In genomic region chr9:13681581-13682038, GRCm38 (mm10) we compare ENCODE assay signal across 8 mouse cellular contexts.
DNase-seq lines count a peak whose midpoint lies in the region; ATAC-seq lines count a peak whose summit lies in the region.

No protein-coding gene starts in this region.

- no peak overlapping the region; the same call in 1 of the 2 replicates for H3K9ac ChIP-seq in embryonic facial prominence, embryonic 11.5 days (replicated peaks; ENCODE audit: low read length)
- H3K9ac ChIP-seq in heart, embryonic 11.5 days (ENCODE audit: low read depth, low read length), result no peak overlapping the region
- H3K9ac ChIP-seq in kidney, embryonic 15.5 days, result no peak overlapping the region
- H3K9ac ChIP-seq in limb, embryonic 12.5 days (replicated peaks), result 0 out of 2 replicates have a peak overlapping the region, but pooled peaks have one; percentile 12
- H3K9ac ChIP-seq in midbrain, embryonic 12.5 days (replicated peaks), result no peak overlapping the region

- no peak overlapping the region for H3K4me3 ChIP-seq in embryonic facial prominence, embryonic 11.5 days (ENCODE audit: low read depth, low read length)
- no peak overlapping the region for H3K4me3 ChIP-seq in heart, embryonic 11.5 days (ENCODE audit: low read depth, low read length)
- H3K4me3 ChIP-seq in kidney, embryonic 15.5 days (replicated peaks), result no peak overlapping the region
- H3K4me3 ChIP-seq in limb, embryonic 12.5 days (replicated peaks), result no peak overlapping the region
- no peak overlapping the region for H3K4me3 ChIP-seq in midbrain, embryonic 12.5 days

- H3K4me2 ChIP-seq in embryonic facial prominence, embryonic 11.5 days (ENCODE audit: low read depth, low read length), result no peak overlapping the region
- H3K4me2 ChIP-seq in heart, embryonic 11.5 days, result peak overlapping the region; percentile 43
- peak overlapping the region; percentile 22; the same call in 1 of the 2 replicates for H3K4me2 ChIP-seq in kidney, embryonic 15.5 days
- H3K4me2 ChIP-seq in limb, embryonic 12.5 days, result peak overlapping the region; percentile 43
- H3K4me2 ChIP-seq in midbrain, embryonic 12.5 days (replicated peaks), result 0 out of 2 replicates have a peak overlapping the region, but pooled peaks have one; percentile 13

- 11% methylated on average over 8 of the region's 8 CpGs for WGBS in embryonic facial prominence, embryonic 11.5 days
- 12% methylated on average over 8 of the region's 8 CpGs for WGBS in heart, embryonic 11.5 days (ENCODE audit: insufficient replicate concordance)
- WGBS in kidney, embryonic 15.5 days, result 6% methylated on average over 8 of the region's 8 CpGs
- WGBS in limb, embryonic 12.5 days, result 7% methylated on average over 8 of the region's 8 CpGs
- 30% methylated on average over 8 of the region's 8 CpGs for WGBS in midbrain, embryonic 12.5 days

- H3K4me1 ChIP-seq in embryonic facial prominence, embryonic 11.5 days (ENCODE audit: control insufficient read depth, insufficient read depth, low read length), result no peaks in the 10 kb centered on the region
- 0 out of 2 replicates have a peak, but pooled peaks cover 5% of the 10 kb centered on the region for H3K4me1 ChIP-seq in heart, embryonic 11.5 days (ENCODE audit: control insufficient read depth, insufficient read depth, low read length)
- peaks cover 17% of the 10 kb centered on the region for H3K4me1 ChIP-seq in kidney, embryonic 15.5 days
- peaks cover 6% of the 10 kb centered on the region for H3K4me1 ChIP-seq in limb, embryonic 12.5 days (replicated peaks)
- peaks cover 6% of the 10 kb centered on the region; the same call in 1 of the 2 replicates for H3K4me1 ChIP-seq in midbrain, embryonic 12.5 days

- H3K27me3 ChIP-seq in embryonic facial prominence, embryonic 11.5 days (ENCODE audit: control insufficient read depth, insufficient read depth, low read length), result no peaks in the 10 kb centered on the region
- H3K27me3 ChIP-seq in heart, embryonic 11.5 days (ENCODE audit: control insufficient read depth, insufficient read depth, low read length), result no peaks in the 10 kb centered on the region
- H3K27me3 ChIP-seq in kidney, embryonic 15.5 days, result no peaks in the 10 kb centered on the region
- H3K27me3 ChIP-seq in limb, embryonic 12.5 days, result no peaks in the 10 kb centered on the region
- H3K27me3 ChIP-seq in midbrain, embryonic 12.5 days, result no peaks in the 10 kb centered on the region

- H3K36me3 ChIP-seq in embryonic facial prominence, embryonic 11.5 days (replicated peaks; ENCODE audit: control insufficient read depth, insufficient read depth, low read depth, low read length), result no peaks in the 10 kb centered on the region
- H3K36me3 ChIP-seq in heart, embryonic 11.5 days (ENCODE audit: control insufficient read depth, insufficient read depth, low read length), result no peaks in the 10 kb centered on the region
- H3K36me3 ChIP-seq in kidney, embryonic 15.5 days, result no peaks in the 10 kb centered on the region
- H3K36me3 ChIP-seq in limb, embryonic 12.5 days, result no peaks in the 10 kb centered on the region
- H3K36me3 ChIP-seq in midbrain, embryonic 12.5 days, result no peaks in the 10 kb centered on the region

- H3K27ac ChIP-seq in embryonic facial prominence, embryonic 11.5 days (replicated peaks; ENCODE audit: low read depth, low read length), result no peak overlapping the region; the same call in 1 of the 2 replicates
- no peak overlapping the region; the same call in 1 of the 2 replicates for H3K27ac ChIP-seq in heart, embryonic 11.5 days (ENCODE audit: low read depth, low read length)
- H3K27ac ChIP-seq in kidney, embryonic 15.5 days, result peak overlapping the region; percentile 66
- H3K27ac ChIP-seq in limb, embryonic 12.5 days, result peak overlapping the region; percentile 79
- no peak overlapping the region; the same call in 1 of the 2 replicates for H3K27ac ChIP-seq in midbrain, embryonic 12.5 days (replicated peaks)

- peak; percentile 65 for ATAC-seq in embryonic facial prominence, embryonic 11.5 days (replicated peaks; ENCODE audit: insufficient number of reproducible peaks, low FRiP score, low TSS enrichment, low read depth)
- peak; percentile 35; the same call in 1 of the 2 replicates for ATAC-seq in heart, embryonic 11.5 days (replicated peaks; ENCODE audit: insufficient number of reproducible peaks, low FRiP score, low TSS enrichment)
- peak; percentile 94 for ATAC-seq in kidney, embryonic 15.5 days (replicated peaks; ENCODE audit: low FRiP score)
- ATAC-seq in limb, embryonic 12.5 days (ENCODE audit: insufficient number of reproducible peaks, insufficient read depth, low FRiP score, low TSS enrichment, low read depth), result 0 out of 2 replicates have a peak, but pooled peaks have one; percentile 37
- peak; percentile 77 for ATAC-seq in midbrain, embryonic 12.5 days (ENCODE audit: low FRiP score, low read depth)

- H3K9me3 ChIP-seq in embryonic facial prominence, embryonic 11.5 days (replicated peaks; ENCODE audit: control insufficient read depth, low read length), result no peaks in the 10 kb centered on the region
- no peaks in the 10 kb centered on the region for H3K9me3 ChIP-seq in heart, embryonic 11.5 days (replicated peaks; ENCODE audit: control insufficient read depth, low read length)
- no peaks in the 10 kb centered on the region for H3K9me3 ChIP-seq in kidney, embryonic 15.5 days (replicated peaks)
- H3K9me3 ChIP-seq in limb, embryonic 12.5 days, result no peaks in the 10 kb centered on the region
- no peaks in the 10 kb centered on the region for H3K9me3 ChIP-seq in midbrain, embryonic 12.5 days

- peak; percentile 25 for DNase-seq in adrenal gland, adult 2 months
- no peak for DNase-seq in adrenal gland, adult 18-20 months (ENCODE audit: low spot score in 2 of 2)
- DNase-seq in embryonic facial prominence, embryonic 11.5 days (ENCODE audit: low spot score), result peak; percentile 73
- DNase-seq in thymus, postnatal 0 days (ENCODE audit: low spot score), result no peak

Comparison
In these comparisons a context has a peak if more than half of its experiments do, and no peak if none do; other contexts are left out.
1. DNase-seq: peak in adrenal gland, adult 2 months (single experiment) and embryonic facial prominence, embryonic 11.5 days (single experiment); none in adrenal gland, adult 18-20 months (0 of 2) and thymus, postnatal 0 days (single experiment).
2. ATAC-seq: peak in every context shown above with its lines; median percentile 94 in kidney, embryonic 15.5 days; 77 in midbrain, embryonic 12.5 days; 65 in embryonic facial prominence, embryonic 11.5 days; 37 in limb, embryonic 12.5 days; 35 in heart, embryonic 11.5 days.
3. H3K27ac ChIP-seq: peak in kidney, embryonic 15.5 days (single experiment) and limb, embryonic 12.5 days (single experiment); none in embryonic facial prominence, embryonic 11.5 days (single experiment), heart, embryonic 11.5 days (single experiment) and midbrain, embryonic 12.5 days (single experiment).